Mouse (Mus musculus): ENCODE results near the gene Syce1l.

The Syce1l gene

GRCm38 (mm10) chr8:113642926-113643325 lies at the start of gene Syce1l:
TSS of gene Syce1l (plus strand) at chr8:113643213.
- DNase-seq, result no peak

GRCm38 (mm10) chr8:113598401-113598800 lies 44.6 kb upstream of the Syce1l start:
- no peak for DNase-seq

GRCm38 (mm10) chr8:113632634-113633033 lies 10.4 kb upstream of the Syce1l start:
- DNase-seq, result no peak

- DNase-seq, result no peak
Observed at GRCm38 (mm10) chr8:113634161-113634560, 8.9 kb upstream of the Syce1l start.

- peak; percentile 91 to 96 for DNase-seq
Observed at GRCm38 (mm10) chr8:113634670-113635591, 8.1 kb upstream of the Syce1l start, which contains the start of gene Mon1b. TSS of gene Mon1b (plus strand) at chr8:113635587.

GRCm38 (mm10) chr8:113635592-113636279 lies 7.3 kb upstream of the Syce1l start:
- DNase-seq, result peak; percentile 50 to 87

GRCm38 (mm10) chr8:113636280-113636628 lies 6.8 kb upstream of the Syce1l start:
- no peak for DNase-seq

- DNase-seq, result no peak
Observed at GRCm38 (mm10) chr8:113640357-113640756, 2.7 kb upstream of the Syce1l start.

GRCm38 (mm10) chr8:113643479-113644210 lies 632 bp downstream of the Syce1l start:
- no peak for DNase-seq

- DNase-seq, result no peak
Observed at GRCm38 (mm10) chr8:113645220-113645619, 2.2 kb downstream of the Syce1l start.

GRCm38 (mm10) chr8:113652450-113652849 lies 9.4 kb downstream of the Syce1l start:
- no peak for DNase-seq

GRCm38 (mm10) chr8:113653151-113653550 lies 10.1 kb downstream of the Syce1l start:
- no peak for DNase-seq

GRCm38 (mm10) chr8:113656154-113656553 lies 13.1 kb downstream of the Syce1l start:
- DNase-seq, result no peak

GRCm38 (mm10) chr8:113656681-113657298 lies 13.8 kb downstream of the Syce1l start:
- DNase-seq, result no peak

GRCm38 (mm10) chr8:113660128-113660527 lies 17.1 kb downstream of the Syce1l start:
- no peak for DNase-seq

- peak; percentile 15 to 22 for DNase-seq
Observed at GRCm38 (mm10) chr8:113664544-113664943, 21.5 kb downstream of the Syce1l start.

GRCm38 (mm10) chr8:113665036-113665435 lies 22.0 kb downstream of the Syce1l start:
- no peak for DNase-seq

- DNase-seq, result no peak
Observed at GRCm38 (mm10) chr8:113665951-113666350, 22.9 kb downstream of the Syce1l start.

- no peak for DNase-seq
Observed at GRCm38 (mm10) chr8:113666714-113667432, 23.9 kb downstream of the Syce1l start.

GRCm38 (mm10) chr8:113669924-113670323 lies 26.9 kb downstream of the Syce1l start:
- no peak for DNase-seq

- no peak for DNase-seq
Observed at GRCm38 (mm10) chr8:113672599-113673255, 29.7 kb downstream of the Syce1l start.

All from thymus, adult 18-20 months (tissue).